Mouse (Mus musculus) hindbrain, postnatal 0 days (tissue): ENCODE results near the gene Tmub2. TPM values are rescaled to one million over a fixed set of nuclear protein-coding genes. Genes with fewer than 3 reads are reported as not detected.
A peak's percentile ranks its signal among the peaks of the same experiment; 100 is the strongest.

Experiments
- ATAC-seq: fragments of 200-750 bp; cut with Nextera tagmentation; 2 replicates; pipeline ENCODE4 v1.8.0; 2017; ENCODE audit warnings: mild to moderate bottlenecking, moderate TSS enrichment, moderate library complexity
- DNase-seq: peaks from one replicate; pipeline ENCODE4 v3.0.0-alpha.2; 2015; ENCODE audit warnings: low spot score
- H3K27ac ChIP-seq: fragments of 300-500 bp; sonication (generic); 2 replicates; pipeline ENCODE4 v1.5.1; 2014; ENCODE audit warnings: mild to moderate bottlenecking
- H3K27me3 ChIP-seq: fragments of 300-500 bp; sonication (generic); 2 replicates; pipeline ENCODE4 v1.6.1; 2014; ENCODE audit warnings: low read length, mixed read lengths; ENCODE audit not compliant: insufficient read depth
- H3K36me3 ChIP-seq: fragments of 300-500 bp; sonication (generic); 2 replicates; pipeline ENCODE4 v1.6.1; 2014; ENCODE audit warnings: low read length, mixed read lengths; ENCODE audit not compliant: insufficient read depth
- H3K4me1 ChIP-seq: fragments of 300-500 bp; sonication (generic); 2 replicates; pipeline ENCODE4 v1.6.1; 2014; ENCODE audit warnings: antibody characterized with exemption, low read length, mixed read lengths; ENCODE audit not compliant: insufficient read depth
- H3K4me2 ChIP-seq: fragments of 300-500 bp; sonication (generic); 2 replicates; pipeline ENCODE4 v1.6.1; 2014; ENCODE audit warnings: low read depth, mild to moderate bottlenecking, low read length, moderate library complexity, mixed read lengths
- H3K4me3 ChIP-seq: fragments of 300-500 bp; sonication (generic); 2 replicates; pipeline ENCODE4 v1.5.1; 2014; ENCODE audit warnings: low read length
- H3K9ac ChIP-seq: fragments of 300-500 bp; sonication (generic); replicated peaks from 2 replicates; pipeline ENCODE4 v1.6.1; 2014; ENCODE audit warnings: mild to moderate bottlenecking, low read length, moderate library complexity, mixed read lengths
- H3K9me3 ChIP-seq: fragments of 300-500 bp; sonication (generic); 2 replicates; pipeline ENCODE4 v1.6.1; 2016; ENCODE audit warnings: low read length, mixed read lengths
- CTCF ChIP-seq: IDR thresholded peaks from 2 replicates; pipeline ENCODE4 v1.5.1; 2016; ENCODE audit warnings: antibody characterized with exemption, control low read depth, low read depth
- whole genome bisulfite sequencing: fragments of 180-500 bp; shearing (Covaris S2); extraction: QIAGEN DNeasy Blood & Tissue Kit; methylation state at CpG from one replicate; pipeline ENCODE4 v1.1.7; 2014; 5-methylcytosine and 5-hydroxymethylcytosine counted together
- polyA plus RNA-seq: library from polyadenylated mRNA; unstranded; fragments of >200 nt; fragmentation: Nextera tagmentation; extraction: Ambion mirVana; gene quantifications from 2 replicates; pipeline ENCODE4 v1.2.1, GENCODE M21; 2015
- total RNA-seq: library from RNA; depleted of rRNA; stranded (reverse); fragments of >200 nt; gene quantifications from 2 replicates; pipeline ENCODE4 v1.2.3, GENCODE M21; 2014

Gene Tmub2
- total and polyA plus RNA-seq, 2 experiments from 2014 or later, result 72.2 to 92.7 TPM

DNA sequence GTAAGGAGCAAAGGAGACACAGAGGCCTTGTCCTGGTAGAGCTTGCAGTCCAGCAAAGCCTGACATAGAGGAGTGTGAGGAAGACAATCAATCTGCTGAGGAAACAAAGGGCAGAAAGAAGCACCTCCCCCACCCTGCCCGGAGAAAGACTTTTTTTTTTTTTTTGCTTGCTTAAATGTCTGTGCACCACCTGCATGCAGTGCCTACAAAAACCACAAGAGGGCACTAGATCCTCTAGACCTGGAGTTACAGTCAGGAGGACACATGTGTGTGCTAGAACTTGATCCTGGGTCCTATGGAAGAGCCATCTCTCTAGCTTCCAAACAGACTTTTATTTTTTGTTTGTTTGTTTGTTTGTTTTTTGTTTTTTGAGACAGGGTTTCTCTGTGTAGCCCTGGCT is 15.1 kb downstream of the Tmub2 start:
- DNase-seq, result peak; percentile 80
- no peak overlapping the region for H3K4me3 ChIP-seq
- 13% methylated on average over 1 of the region's 1 CpGs for WGBS
- no peak overlapping the region for H3K9ac ChIP-seq
- no peaks in the 10 kb centered on the region for H3K9me3 ChIP-seq
- no peak overlapping the region for H3K27ac ChIP-seq
- H3K4me1 ChIP-seq, result peaks cover 8% of the 10 kb centered on the region
- no peaks in the 10 kb centered on the region for H3K36me3 ChIP-seq
- no peak for ATAC-seq
- H3K27me3 ChIP-seq, result no peaks in the 10 kb centered on the region
- TF ChIP-seq CTCF, result peak; percentile 76
- no peak overlapping the region for H3K4me2 ChIP-seq

DNA sequence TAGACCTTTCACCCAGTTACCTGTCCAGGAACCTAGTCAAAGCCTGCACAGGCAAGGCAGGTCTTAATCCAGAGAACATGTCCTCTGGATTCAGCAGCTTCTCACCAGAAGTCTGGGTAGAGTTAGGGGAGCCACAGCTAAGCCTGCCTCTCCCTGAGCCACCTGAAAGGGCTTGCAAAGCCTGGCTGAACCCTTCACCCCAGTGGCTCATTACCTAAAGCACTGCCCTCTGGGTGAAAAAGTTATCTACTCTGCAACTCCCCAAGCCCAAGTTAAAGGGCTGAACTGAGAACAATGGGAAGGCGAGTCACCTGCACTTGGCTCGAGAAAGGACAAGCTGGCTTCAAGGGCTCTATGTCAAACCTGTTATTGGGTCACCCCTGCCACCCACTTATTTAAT is 19.4 kb downstream of the Tmub2 start:
- H3K4me1 ChIP-seq, result no peaks in the 10 kb centered on the region
- ATAC-seq (no peak), DNase-seq (no peak)
- 25% methylated on average over 2 of the region's 2 CpGs for WGBS
- peaks cover 22% of the 10 kb centered on the region for H3K36me3 ChIP-seq
- no peak overlapping the region for H3K27ac ChIP-seq
- H3K27me3 ChIP-seq, result no peaks in the 10 kb centered on the region
- no peaks in the 10 kb centered on the region for H3K9me3 ChIP-seq
- no peak overlapping the region for H3K4me2 ChIP-seq
- no peak for TF ChIP-seq CTCF
- no peak overlapping the region for H3K4me3 ChIP-seq
- H3K9ac ChIP-seq, result no peak overlapping the region

DNA sequence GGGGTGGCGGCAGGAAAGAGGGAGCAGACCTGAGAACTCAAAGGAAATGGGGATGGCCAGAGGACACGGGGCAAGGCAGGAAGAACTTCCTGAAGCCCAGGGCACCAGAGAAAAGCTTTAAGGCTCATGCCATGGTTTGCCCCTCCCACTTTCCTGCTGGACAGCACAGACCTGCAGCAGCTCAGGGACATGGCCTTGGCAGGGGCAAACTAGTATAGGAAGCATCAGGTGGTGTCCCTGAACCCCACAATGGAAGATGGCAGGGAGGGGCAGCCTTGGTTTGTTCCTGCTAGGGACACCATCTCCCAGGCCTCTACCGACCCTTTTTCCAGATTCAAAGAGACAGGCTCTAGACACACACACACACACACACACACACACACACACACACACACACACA is 20.6 kb downstream of the Tmub2 start:
- Histone ChIP-seq H3K9ac (no peak overlapping the region), H3K4me3 (no peak overlapping the region), H3K4me2 (no peak overlapping the region), H3K36me3 (peaks cover 29% of the 10 kb centered on the region), H3K9me3 (no peaks in the 10 kb centered on the region), H3K27me3 (no peaks in the 10 kb centered on the region), H3K27ac (no peak overlapping the region), H3K4me1 (no peaks in the 10 kb centered on the region)
- WGBS, result 63% methylated on average over 3 of the region's 3 CpGs
- no peak for TF ChIP-seq CTCF
- no peak for DNase-seq
- ATAC-seq, result no peak

DNA sequence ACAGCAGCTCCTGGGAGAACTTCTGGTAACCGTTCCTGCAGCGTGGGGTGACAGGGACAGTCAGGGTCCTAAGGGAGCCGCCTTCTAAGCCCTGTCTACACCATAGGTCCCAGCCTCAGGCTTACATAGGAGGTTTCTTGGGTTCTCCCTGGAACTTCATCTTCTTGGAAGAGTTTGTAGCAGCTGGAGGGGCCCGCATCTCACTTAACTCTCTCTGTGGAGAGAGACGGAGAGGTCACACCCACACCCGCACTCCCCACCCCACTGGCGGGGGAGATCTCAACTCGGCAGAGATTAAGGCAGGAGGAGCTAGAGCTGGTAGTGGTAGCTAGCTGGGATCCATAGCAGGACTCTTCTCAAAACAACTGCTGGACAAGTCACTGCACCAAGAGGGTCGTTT is 23.4 kb downstream of the Tmub2 start:
- DNase-seq (no peak), ATAC-seq (no peak)
- Histone ChIP-seq H3K4me1 (no peaks in the 10 kb centered on the region), H3K36me3 (peaks cover 34% of the 10 kb centered on the region), H3K9ac (no peak overlapping the region), H3K4me2 (no peak overlapping the region), H3K4me3 (no peak overlapping the region), H3K9me3 (no peaks in the 10 kb centered on the region), H3K27ac (no peak overlapping the region), H3K27me3 (no peaks in the 10 kb centered on the region)
- 83% methylated on average over 9 of the region's 9 CpGs for WGBS
- TF ChIP-seq CTCF, result no peak

DNA sequence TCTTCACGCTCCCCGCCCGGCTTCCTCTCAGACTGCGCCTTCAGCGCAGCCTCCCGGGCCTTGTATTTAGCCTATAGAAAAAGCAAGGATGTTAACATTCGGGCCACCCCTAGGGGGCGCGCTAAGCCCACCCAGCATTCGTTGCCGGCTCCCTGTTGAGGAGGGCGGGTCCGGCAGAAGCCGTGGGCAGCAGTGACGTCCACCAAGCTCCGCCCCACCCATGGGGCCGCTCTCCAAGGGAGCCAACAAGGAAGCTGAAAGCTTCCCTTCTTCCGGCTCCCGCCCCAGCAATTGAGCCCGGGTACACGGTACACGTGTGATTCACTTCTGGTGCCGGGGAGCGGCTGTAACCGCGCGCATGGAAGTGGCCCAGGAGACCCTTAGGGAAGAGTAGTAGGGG is 24.2 kb downstream of the Tmub2 start:
- TF ChIP-seq CTCF, result peak; percentile 98
- Histone ChIP-seq H3K4me3 (peak overlapping the region; percentile 3; the same call in 1 of the 2 replicates), H3K4me1 (no peaks in the 10 kb centered on the region), H3K27me3 (no peaks in the 10 kb centered on the region), H3K9ac (0 out of 2 replicates have a peak overlapping the region, but pooled peaks have one; percentile 19), H3K4me2 (peak overlapping the region; percentile 52), H3K36me3 (peaks cover 42% of the 10 kb centered on the region), H3K9me3 (no peaks in the 10 kb centered on the region), H3K27ac (peak overlapping the region; percentile 16; the same call in 1 of the 2 replicates)
- ATAC-seq (peak; percentile 92), DNase-seq (peak; percentile 97)
- WGBS, result 2% methylated on average over 27 of the region's 27 CpGs

DNA sequence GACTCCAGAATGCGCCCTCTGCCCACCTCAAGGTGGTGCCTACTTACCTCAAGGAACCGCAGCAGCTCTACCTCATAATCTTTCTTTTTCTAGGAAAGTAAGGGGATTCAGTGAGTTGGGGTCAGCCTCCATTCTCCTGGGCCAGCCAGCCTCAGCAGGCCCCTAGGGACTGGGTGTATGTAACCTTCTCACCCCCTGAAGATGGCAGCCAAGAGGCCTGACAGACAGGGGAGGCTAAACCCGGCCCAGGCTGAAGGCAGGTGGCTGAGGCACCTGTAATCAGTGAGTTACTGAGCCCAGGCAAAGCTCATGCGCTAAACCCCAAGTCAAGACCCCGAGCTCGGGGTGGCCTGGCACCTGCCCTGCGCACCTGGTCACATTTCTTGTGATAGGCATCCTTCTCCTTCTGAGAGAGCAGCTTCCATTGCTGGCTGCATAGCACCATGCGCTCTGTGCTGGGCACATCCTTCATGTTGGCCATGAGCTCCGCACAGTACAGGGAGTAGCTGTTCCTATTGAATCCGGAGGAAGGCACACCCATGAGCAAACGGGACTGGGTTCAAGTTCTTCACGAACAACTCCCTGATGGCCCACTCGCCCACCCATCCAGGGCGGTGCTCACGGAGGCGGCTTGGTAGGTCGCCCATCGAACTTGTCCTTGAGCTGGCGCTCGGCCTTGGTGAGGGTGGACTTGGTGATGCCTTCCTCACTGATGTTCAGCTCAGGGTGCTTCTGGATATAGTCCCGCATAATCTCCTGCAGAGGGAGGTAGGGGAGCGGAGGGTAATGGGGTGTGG is 25.3 kb downstream of the Tmub2 start:
- Histone ChIP-seq H3K27me3 (no peaks in the 10 kb centered on the region), H3K4me2 (no peak overlapping the region), H3K36me3 (peaks cover 49% of the 10 kb centered on the region), H3K4me1 (no peaks in the 10 kb centered on the region), H3K4me3 (no peak overlapping the region), H3K9ac (no peak overlapping the region), H3K9me3 (no peaks in the 10 kb centered on the region), H3K27ac (peak overlapping the region; percentile 16; the same call in 1 of the 2 replicates)
- no peak for DNase-seq
- TF ChIP-seq CTCF, result no peak
- ATAC-seq, result peak; percentile 2; the same call in 1 of the 2 replicates
- WGBS, result 92% methylated on average over 22 of the region's 22 CpGs
